Mouse (Mus musculus): Measurements from ENCODE around the gene Card6.

Gene Card6

DNA sequence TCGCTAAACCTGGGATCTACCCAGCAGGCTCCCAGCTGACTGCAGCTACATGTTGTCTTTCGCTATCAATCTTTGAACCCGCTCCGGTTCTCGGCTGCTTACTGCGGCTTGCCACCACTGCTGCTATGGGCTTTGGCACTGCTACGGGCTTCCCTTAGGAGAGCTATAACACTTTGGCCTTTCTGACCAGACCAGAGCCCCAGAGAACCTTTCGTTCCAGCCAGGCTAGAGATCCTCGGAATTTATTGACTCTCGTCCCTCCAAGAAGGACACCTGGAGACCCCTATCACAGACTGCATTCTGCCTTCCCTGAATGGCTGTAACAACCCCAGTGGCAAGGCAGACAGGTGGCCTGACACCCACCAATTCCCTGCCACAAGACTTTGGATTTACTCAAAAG, 18.2 kb downstream of the Card6 start:
- no peak for DNase-seq (ENCODE audit: inconsistent age in 2 of 2, low spot score in 1 of 2)

DNA sequence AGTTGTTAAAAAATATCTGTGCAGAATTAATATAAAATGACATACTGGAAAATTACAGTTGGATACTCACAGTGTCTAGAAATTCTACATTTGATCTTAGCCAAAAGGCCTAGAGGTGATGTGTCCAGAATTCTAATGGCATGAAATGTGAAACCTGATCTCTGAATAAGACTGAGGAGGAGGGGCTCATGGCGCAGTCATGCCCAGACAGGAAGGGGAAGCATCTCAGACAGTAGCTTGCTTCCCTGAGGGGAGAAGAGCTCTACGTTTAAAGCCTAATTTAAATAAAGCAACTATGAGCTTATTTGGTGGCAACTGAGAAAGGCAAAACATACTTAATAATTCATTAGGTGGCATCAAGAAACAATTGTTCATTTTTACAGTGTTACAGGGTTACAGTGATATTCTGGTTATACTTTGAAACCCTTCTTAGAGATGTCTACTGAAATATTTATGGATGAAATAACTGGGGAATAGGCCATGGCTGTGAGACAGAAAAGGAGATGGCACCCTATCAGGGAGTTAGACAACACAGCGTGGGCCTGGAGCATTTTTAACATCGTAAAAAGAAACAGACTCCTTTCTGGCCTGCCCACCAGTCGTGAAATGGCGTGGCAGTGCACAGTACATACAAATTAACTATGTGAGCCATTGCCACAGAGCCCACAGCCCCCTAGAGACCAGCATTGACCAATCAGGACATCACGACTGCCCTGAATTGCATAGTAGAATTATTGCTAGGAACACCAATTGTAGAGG, 19.3 kb downstream of the Card6 start:
- DNase-seq (ENCODE audit: inconsistent age in 2 of 2, low spot score in 1 of 2): no peak

DNA sequence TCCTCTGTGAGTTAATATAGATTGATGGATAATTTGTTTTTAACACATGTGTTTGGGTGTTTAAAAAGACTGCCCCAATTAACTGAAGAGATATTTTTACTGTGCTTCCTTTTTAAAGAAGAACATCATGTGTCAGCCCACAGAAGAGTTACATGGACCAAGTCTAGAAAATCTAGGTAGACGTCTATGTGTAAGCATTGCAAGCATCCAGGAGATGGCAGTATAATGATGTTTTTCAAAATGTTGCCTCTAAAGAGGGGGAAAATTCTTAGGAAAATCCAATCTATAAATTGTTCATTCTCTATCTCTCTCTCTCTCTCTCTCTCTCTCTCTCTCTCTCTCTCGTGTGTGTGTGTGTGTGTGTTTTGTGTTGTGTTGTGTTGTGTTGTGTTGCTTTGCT, 22.2 kb downstream of the Card6 start:
- DNase-seq (ENCODE audit: inconsistent age in 2 of 2, low spot score in 1 of 2): peak in 1 of 2 experiments; percentile 35

DNA sequence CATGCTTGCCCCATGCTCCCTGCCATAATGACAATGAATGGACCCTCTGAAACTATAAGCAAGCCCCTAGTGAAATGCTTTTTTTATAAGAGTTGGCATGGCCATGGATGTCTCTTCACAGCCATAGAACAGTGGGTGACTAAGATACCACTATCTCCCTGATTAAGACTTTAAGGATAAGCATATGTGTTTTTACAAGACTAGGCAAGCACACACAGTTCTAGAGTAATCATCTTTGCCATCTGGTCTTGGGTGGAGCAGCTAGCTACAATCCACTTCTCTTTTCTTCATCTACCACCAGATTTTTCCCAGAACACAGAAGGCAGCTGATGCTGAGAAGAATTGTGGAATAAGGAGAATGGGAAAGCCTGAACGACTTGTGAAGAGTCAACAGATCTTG, 27.1 kb downstream of the Card6 start:
- DNase-seq (ENCODE audit: inconsistent age in 2 of 2, low spot score in 1 of 2): no peak

DNA sequence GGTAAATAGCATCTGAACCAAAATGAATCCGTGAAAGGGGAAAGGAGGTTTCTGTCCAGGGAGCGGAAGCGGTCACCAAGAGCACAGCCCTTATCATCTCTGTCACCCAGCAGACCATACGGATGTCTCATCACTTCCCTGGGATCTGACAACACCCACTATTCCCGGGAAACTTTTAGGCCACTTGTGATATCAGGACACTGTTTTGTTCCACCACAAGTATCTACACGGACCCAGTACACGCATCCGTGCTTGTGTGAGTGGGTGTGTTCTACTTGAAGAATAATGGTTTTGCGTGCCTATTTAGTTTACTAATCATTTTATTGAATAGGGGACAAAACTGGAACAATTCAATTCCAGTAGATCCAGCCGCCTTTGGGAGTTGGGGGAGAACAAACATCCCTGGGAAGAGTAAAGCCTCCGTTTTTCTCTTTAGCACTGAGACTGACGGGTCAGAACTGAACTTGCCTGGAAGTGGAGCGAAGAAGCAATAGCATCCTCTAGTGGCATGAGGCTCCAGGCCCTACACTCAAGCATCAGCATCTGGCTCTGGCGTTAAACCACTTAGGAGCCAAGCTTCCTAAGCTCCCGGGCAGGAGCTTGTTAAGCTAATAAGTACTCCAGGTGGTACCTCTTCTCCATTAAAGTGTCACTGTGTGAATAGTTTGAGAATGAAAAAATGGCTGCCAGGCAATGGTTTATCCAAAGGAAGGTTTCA, 39.4 kb downstream of the Card6 start:
- peak; percentile 20 to 54 for DNase-seq (ENCODE audit: inconsistent age in 2 of 2, low spot score in 1 of 2)

DNA sequence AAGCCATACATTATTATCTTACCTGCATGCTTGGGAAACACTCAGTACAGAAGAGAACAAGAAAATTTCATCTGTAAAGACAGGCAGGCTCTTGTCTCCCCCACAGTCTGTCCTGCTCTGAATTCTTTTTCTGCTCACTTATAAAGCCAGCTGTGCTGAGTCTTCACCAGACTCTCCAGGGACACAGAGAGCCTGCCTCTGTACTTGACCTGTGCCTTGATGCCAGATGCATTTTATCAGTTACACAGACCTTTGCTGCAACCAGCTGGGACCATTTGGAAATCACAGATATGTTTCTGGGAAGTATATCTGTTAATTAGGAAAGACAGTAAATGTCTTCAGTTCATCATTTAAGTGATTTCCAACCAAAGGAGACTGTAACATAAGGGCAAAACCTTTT, 44.7 kb downstream of the Card6 start, which contains the start of gene C7:
TSS of gene C7 (minus strand) at position 106 of the 400 bp plus-strand sequence.
- DNase-seq (ENCODE audit: inconsistent age in 2 of 2, low spot score in 1 of 2): peak in 1 of 2 experiments; percentile 20

All from adrenal gland, adult (tissue).